Mouse (Mus musculus): ENCODE results near the gene Gm10778.

DNA sequence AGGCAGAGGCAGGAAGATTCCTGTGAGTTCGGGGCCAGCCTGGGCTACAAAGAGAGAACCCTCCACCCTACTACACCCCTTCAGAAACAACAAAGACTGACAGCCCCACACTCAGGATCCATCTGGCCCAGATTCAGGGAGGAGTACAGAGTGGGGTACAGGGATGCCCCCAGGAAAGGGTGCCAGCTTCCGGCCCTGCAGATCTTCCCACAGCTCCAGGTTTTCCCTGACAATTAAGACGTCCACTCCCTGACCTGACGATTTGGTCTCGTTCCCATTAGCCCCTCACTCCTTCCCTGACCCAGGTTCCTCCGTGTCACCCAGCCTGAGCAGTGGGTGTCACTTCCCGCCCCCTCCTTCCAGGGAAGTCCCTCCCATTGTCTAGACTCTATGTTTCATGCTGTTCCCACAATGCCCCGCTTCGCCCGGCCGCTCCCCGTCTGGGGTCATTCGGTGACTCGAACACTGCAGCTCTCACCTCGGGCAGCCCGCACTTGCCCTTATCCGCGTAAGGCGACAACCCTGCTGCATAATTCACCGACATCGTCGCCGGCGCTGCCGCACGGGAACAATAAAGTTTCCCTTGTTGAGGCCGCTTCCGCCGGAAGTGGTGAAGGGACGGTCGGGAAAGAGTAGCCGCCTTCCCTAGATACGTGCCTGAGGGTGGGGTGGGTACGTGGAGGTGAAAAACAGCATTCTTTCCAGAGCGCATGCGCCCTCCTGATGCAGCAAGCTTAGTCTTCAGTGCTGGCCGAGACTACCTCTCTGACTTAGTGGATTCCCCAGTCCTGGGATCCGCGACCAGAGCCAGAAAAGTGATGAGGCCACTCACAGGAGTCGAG lies 21.6 kb upstream of the Gm10778 start, which contains the start of gene Sirt6:
- TF ChIP-seq CTCF (IDR thresholded peaks at IDR 0.05; ENCODE audit: extremely low read depth, insufficient read length, insufficient replicate concordance, low read depth, low read length), result 0 out of 2 replicates have a peak, but pooled peaks have one; percentile 7
- TF ChIP-seq POLR2A (IDR thresholded peaks at IDR 0.05; ENCODE audit: low read depth, low read length), result peak; percentile 60; the same call in 1 of the 2 replicates
